Mouse (Mus musculus) cortical plate, adult 2 months (tissue): Measurements from ENCODE around the gene Prtg.

Experiments
- CTCF ChIP-seq: fragments of 200-500 bp; IDR thresholded peaks from 2 replicates; pipeline ENCODE4 v1.5.1; 2011; ENCODE audit warnings: mild to moderate bottlenecking, control low read depth, low read length; ENCODE audit not compliant: insufficient read depth; ENCODE audit errors: extremely low read depth
- POLR2A ChIP-seq: fragments of 200-500 bp; IDR thresholded peaks from 2 replicates; pipeline ENCODE4 v1.6.1; 2011; ENCODE audit warnings: mild to moderate bottlenecking, low read length, control low read depth; ENCODE audit not compliant: insufficient read depth; ENCODE audit errors: extremely low read depth

DNA sequence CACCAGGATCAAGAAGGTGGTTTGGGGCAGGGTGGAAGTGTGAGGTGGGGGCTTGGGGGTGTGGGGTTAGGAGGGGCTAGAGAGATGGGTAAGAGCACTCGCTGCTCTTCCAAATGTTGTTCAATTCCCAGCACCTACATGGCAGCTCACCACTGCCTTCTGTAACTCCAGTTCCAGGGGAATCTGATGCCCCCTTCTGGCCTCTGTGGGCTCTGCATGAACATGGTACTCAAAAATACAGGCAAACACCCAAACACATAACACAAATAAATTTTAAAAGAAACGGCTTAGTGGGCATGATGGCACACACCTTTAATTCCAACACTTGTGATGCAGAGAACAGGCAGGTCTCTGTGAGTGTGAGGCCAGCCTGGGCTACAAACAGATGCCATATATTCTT is 148.1 kb downstream of the Prtg start:
- TF ChIP-seq POLR2A (no peak), CTCF (peak; percentile 34)
